Mouse (Mus musculus) embryo, embryonic 10.5 days (tissue): Measurements from ENCODE around the gene Col16a1.

Experiments
- DNase-seq: peaks from one replicate; pipeline ENCODE4 v3.0.0-alpha.2; 2015; ENCODE audit warnings: low spot score

The Col16a1 gene

DNA sequence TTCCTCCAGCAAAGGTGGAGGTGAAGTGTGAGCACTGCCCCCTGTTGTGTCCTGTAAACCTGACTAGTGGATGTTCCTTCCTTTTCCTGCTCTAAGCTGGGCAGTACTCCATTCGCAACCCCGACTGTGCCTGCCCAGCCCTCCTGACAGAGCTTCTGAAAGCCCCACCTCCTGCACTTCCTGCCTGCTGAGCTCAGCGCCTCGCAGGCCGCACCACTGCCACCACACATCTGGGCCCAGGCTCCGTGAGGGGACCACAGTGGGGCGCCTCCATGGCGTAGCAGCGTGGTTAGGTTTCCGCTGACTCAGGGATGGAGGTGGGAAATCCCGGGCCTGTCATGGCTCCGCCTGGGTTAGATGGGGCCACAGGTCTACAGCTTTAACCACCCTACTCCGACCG lies 2.0 kb upstream of the Col16a1 start:
- peak; percentile 43 for DNase-seq

DNA sequence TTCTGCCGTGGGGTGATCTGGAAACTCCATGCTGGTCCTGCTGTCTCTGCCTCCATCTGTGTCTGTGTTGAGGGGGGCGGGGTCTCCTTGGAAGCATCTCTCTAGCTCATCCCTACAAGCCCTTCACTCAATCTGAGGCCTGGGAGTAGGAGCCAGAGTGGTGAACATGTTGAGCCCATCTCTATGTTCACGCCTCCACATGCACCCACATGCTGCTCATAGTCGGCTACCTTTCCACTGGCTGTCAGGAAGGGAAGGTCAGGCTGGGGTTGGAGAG lies 501 bp downstream of the Col16a1 start:
- DNase-seq, result peak; percentile 41

DNA sequence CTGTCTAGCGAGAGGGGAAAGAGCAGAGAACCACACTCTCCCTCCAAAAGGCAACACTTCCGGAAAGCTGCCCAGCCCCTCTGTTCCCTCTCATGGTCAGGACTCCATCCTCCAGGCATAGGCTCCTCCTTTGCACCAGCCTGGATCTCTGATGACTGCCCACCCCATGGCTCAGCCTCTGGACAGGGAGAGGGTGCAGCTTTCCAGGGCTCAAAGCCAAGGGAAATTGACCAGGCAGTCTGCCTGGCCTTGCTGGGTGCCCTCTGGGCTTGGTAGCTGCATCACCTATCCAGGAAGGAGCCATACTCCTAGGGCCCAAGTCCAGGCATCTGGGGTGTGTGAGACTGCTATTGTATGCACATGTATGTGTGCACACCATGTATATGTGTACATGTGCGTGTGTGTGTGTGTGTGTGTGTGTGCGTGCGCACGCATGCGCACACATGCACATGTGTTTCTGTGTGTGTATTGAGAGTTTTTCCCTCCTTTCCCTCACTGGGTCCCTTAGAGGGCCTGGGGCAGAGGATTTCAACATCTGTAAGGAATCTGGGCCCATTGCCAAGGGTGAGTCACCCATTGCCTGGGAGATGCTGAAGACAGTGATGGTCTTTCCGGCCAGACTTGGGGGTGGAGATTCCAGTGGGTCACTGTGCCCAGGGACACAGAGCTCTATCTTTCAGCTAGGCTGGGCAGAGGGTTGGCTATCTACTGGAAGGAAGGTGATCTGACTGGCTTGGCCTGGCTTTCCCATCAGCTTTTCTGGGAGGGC lies 2.6 kb downstream of the Col16a1 start:
- DNase-seq, result no peak

DNA sequence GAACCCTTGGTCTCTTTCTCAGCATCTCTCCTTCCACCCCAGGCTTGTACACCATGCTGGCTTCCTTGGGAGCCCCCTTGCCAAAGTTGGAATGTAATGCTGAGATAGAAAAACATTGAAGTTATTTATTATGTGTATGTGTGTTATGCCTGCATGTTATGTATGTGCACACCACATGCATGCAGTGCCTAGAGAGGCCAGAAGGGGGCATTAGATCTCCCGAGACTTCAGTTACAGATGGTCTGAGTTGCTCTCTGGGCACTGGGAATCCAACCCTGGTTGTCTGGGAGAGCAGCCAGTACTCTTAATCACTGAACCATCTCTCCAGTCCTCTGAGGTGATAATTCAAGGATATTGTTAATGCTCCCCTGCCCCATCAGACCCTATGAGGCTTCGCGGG lies 4.6 kb downstream of the Col16a1 start:
- DNase-seq, result no peak

DNA sequence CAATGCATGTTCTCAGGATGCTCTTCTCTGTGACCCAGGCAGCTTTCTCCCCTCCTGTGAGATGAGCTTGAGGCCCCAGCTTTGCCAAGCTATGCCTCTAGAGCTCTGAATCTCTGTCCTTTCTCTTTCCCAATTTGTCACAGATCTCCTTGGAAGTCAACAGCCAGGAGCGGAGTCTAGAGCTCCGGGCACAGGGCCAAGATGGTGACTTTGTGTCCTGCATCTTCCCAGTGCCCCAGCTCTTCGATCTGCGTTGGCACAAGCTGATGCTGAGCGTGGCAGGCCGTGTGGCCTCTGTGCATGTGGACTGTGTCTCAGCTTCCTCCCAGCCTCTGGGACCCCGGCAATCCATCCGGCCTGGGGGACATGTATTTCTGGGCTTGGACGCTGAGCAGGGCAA lies 5.5 kb downstream of the Col16a1 start:
- DNase-seq, result no peak

DNA sequence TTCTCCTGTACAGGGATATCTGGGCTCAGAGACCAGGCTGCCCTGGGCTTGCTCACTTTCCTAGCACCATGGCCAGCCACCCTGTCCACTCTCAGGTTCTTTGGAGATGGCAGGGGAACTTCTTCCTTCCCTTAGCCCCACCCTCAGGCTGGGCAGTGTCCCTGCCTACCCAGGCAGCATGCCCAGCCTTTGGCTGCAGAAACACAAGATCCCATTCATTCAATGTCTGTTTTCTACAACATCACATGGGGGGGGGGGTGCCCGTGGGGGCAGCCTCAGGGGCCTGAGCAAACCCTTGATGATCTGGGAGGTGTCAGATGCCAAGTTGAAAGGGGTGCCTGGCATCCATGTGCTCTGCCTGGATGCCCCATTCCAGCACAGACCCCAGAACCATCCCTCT lies 7.1 kb downstream of the Col16a1 start:
- DNase-seq, result no peak

DNA sequence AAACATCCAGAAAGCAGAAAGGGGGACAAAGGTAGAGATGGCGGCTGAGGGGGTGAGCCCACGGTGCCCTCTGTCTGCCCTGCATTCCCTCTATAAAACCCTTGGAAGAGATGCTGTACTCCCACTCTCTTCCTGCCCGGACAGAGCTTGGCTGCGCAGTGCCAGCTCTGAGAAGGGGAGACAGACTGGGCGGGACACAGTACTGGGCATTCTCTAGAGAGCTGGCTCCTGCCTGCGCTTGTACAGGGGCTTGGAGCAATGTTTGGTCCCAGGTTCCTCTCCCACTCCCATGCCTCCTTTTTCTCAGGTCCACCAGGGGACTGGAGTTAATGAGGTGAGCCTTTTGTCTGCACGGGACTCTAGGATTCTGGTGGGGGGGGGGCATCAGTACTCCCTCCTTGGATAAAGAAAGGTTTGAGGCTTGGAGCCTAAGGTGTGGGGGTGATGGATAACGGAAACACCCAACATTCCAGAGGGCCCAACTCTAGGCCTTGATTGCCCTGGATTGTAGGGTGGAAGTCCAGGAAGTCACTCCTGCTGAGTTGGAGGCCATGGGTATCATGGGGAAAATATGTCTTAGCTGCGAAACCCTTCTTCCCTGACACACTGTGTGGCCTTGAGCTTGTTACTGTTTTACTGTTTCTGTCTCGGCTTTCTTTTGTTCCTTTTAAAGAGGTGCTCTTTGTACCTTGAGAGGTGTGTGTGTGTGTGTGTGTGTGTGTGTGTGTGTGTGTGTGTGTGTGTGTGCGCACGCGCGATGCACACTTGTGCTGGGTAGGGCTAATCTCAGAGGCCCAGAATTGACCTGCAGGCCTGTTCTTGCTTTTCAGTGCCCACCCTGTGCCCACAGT lies 7.7 kb downstream of the Col16a1 start:
- no peak for DNase-seq

DNA sequence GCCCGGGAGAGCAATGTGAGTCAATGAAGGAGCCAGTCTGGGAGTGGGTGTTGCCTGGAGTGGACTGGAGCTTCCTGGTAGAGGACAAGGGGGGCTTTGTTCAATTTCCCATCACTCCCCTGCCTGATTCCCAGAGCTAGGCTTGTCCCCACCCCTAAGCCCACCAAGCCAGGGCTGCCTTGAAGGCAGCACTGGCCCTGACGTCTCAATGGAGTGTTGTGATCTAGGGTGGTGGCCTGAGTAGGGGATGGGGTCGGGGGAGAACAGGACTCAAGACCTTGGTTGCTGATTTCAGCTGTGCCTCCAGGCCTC lies 8.3 kb downstream of the Col16a1 start:
- DNase-seq, result no peak

DNA sequence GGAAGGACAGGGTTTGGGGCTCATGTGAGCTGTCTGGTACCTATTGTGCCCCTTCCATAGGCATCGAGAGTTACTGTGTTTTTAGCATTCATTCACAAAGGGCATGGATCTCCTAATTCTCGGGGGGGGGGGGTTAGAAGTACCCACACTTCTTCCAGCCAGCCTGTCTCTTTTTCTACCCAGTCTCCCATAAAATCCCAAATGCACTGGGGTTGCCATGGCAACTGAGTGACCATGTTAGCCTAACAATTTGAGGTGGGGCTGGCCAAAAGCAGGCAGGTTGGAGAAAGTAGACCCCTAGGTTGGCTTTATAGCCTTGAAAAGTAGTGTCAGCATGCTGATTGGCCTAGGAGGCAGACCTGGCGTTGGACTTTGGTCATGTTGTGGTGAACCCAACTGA lies 8.8 kb downstream of the Col16a1 start:
- no peak for DNase-seq

DNA sequence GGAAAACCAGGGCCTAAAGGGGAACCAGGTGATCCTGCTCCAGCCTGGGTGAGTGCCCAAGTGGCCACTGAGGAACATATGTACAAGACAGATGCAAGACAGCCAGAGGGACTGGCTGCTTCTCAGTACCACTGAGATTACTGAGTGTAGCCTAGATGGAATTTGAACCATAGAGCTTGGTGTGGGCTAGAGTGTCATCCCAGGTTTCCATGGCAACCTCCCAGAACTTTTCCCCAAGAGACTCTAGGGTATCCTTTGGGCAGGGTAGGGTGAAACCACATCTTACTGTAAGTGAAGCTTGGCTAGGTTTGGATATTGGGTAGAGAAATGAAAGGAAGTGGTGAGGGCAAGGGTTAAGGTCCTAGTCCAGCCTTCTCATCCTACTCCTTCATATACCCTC lies 13.3 kb downstream of the Col16a1 start:
- DNase-seq, result no peak

DNA sequence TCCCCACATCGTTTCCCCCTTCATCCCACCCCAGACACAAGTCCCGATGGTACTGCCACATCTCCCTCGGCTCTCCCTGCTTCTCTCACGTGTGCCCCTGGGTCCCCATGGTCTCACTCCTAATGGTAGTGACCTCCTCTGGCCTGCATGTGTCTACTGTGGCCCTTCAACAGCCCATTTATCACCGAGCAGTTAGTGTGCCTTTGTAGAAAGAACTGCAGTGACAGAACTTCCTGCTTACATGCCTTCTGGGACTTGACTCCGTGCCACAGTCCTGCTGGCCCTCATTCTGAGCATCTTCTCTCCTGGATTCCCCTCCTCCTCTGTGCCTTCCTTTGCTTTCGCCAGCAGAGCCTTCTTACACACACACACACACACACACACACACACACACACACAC lies 15.6 kb downstream of the Col16a1 start:
- no peak for DNase-seq

DNA sequence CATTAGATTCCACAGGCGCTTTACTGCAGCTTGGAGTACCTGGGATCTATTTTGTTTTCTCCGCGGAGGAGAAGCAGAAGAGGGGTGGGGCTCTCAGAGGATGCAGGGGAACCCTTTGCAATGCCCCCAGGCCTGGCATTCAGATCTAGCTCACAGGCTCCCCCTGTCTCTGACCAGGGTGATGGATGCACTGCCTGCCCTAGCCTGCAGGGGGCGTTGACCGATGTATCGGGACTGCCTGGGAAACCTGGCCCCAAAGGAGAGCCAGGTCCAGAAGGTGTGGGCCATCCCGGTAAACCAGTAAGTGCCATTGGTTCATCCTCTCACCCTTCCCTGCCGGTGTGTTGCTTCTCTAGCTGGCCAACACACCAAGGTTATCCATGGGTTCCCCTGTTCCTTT lies 19.2 kb downstream of the Col16a1 start:
- no peak for DNase-seq

DNA sequence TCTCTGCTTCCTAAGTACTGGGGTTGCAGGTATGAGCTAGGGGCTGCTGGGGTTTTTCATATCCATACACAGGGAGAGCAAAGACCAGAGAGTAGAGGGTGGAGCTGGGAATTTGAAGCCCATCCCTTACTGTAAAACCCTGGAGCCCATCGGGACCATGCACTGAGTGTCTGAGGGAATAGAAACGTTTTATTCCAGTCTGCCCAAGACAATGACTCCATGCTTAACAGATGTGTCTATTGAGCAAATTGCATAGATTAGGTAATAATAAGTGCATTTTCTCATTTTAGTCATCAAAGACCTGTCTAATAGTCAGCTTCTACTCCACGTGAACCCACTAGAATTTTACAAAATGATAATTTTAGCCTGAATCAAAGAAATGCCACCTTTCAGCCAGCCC lies 22.9 kb downstream of the Col16a1 start:
- DNase-seq, result no peak

DNA sequence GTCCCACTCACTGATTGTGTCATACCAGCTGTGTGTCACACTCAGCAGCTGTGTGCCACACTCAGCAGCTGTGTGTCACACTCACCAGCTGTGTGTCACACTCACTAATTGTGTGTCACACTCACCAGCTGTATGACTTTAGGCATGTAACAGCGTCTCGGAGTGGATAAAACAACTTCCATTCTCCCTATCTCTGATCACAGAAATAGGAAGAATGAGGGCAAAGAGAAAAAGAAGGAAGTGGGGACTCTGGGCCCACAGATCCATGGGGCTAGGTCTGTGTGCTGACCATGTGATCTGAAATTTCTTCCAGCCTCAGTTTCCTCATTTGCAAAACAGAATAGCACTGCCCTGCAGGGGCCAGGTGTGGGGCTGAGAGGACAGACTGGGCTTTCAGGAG lies 24.1 kb downstream of the Col16a1 start:
- no peak for DNase-seq

DNA sequence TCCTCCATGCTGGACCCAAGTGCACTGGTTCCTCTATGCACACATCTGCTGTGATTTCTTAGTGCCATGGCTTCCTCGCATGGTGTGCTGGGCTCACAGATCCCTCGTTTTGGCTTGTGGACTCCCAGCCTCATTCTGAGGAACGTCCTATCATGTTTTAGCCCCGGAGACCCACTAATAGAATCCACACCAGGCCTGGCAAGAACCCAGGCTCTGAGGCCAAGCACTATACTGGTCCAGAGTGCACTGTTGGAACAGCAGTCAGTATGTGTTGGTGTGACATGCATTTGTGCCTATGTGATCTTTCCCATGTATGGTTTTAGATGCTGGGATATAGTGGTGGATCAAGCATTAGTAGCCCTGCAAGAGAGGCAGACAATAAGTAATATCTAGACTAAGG lies 25.7 kb downstream of the Col16a1 start:
- DNase-seq, result no peak

DNA sequence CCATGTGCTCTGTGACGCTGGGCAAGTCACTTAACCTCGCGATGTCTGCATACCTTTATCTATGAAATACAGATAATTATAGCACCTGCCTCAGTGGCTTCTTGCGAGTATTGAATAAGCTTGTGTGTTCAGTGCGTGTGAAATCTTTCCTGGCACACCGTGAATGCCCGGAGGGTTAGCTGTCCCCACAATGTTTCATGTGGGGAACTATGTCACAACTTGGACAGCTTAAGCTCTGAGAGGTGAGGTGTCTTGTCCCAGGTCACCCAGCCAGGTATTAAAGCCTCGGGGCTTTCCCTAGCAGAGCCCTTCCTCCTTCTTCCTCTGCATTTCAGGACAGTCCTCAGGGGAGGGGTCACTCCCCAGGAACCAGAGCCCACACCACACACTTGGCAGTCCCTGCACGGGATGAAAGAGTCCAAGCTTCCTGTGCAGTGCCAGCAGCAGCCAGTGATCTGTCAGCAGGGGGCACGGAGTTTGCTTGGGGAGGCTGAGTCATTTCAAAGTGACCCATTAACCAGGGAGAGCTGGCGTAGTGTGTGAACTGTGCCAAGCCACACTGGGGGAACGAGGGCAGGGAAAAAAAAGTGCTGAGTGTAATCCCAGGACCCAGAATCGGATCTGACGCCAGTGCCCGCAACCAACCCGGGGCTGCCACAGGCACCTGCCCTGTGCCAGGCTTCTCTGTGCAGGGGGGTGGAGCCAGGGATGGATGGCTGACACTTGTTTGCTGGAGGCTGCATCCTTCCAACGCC lies 27.3 kb downstream of the Col16a1 start:
- no peak for DNase-seq

DNA sequence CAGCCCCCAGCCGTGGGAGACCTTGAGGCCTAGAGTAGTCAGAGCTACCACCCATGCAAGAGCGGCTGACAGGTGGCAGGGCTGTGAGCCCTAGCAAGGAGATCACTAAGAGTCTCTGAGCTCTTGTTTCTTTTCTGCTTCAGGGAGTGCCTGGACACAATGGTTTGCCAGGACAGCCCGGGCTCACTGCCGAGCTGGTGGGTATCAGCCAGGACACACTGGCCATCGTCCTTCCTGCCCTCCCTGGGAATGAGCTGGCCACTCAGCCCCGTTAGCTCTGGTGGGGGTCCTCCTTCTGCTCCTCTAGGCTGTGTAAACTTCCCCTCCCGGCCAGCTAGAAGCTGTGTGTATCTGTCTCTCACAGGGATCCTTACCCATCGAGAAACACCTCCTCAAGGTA lies 29.2 kb downstream of the Col16a1 start:
- DNase-seq, result no peak

DNA sequence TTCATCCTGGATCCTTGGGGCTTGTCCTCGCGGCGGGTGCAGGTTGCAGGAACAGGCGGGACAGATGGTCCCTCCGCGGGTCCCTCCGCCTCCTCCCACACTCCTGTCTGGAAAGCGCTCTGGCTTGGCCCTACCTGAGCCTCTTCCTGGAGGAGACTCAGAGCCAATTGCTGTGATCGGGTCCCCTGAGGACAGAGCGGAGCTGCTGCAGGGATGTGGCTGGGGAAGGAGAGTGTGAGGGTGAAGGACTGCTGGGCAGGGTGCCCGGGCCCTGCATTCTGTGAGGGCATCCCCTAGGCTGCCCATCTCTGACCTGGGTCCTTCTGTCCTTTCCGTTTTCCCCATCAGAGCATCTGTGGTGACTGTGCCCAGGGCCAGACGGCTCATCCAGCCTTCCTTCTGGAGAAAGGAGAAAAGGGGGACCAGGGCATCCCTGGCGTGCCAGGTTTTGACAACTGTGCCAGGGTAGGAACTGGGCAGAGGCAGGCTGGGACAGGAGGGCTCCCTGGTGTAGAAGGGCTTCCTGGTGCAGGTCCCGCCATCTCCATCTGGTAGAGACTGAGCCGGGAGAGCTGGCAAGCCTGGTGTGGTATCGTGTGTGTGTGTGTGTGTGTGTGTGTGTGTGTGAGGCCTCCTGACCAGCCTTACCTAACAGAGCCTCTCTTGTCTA lies 31.3 kb downstream of the Col16a1 start:
- DNase-seq, result no peak

DNA sequence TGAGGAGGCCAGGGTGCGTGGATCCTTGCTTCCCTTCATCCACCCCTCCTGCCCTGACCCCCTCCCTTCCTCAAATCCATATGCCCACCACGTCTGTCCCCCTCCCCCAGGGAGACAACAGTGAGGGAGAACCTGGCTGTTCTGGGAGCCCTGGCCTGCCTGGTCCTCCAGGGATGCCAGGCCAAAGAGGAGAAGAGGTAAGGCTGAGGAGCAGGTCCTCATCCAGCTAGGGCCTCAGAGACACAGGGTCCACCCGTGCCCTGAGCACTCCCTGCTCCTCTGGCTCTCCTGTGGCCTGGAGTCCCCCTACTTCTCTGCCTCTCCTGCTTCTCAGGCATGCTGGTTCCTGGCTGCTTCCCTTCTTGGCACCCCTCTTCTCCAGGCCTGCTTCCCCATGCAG lies 31.9 kb downstream of the Col16a1 start:
- no peak for DNase-seq

DNA sequence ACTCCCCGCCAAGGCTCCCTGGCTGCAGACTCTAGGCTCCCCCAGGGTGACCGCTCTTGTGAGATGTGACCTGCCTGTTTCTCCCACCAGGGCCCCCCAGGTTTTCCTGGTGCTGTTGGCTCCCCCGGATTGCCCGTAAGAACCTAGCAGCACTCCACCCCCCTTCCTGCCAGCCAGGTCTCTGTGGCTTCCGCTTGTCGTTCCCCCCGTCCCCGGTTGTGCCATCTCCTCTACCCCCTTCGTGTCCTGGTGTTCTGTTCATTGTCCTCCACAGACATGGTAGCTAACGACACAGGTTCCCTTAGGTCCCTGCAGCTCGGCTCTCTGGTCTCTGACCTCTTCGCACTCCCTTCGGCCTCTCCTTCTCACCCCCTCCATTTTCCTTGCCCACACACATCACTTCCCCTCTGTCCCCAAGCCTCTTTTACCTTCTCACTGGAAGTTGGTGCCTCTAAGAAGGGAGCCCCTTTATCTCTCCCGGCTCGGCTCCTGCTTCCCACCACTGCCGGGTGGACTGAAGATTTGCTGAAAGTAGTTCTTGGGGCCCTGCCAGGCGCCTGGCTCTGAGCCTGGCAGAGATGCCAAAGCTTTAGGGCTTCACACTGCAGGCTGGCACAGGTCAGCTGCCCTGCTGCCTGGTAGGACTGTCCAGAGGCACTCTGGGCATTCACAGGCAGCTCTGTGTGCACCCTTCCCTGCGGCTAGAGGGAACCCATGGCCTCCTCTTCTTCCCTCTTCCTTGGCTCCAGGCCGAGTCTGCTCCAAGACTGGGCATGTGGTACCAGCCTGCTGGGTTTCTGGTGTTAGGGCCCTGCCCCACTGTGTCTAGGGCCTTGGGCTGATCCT lies 33.9 kb downstream of the Col16a1 start:
- DNase-seq, result no peak

DNA sequence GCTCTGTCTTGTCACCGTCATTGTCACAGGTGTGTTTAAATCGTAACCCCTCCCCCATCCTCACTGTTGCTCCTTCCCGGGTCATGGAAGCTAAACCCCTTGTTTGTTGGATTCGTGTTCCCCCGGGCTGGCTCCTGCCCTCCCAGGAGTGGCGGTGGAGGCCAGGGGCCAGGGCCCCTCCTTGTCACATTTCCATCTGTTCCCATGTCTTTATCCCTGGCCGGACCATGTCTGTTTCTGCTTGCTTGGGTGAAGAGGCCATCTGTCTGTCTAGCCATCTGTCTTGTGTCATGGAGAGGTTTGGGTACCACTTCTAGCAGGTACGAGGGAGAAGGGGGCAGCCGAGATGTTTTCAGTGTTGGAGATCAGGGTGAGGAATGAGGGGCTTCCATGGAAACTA lies 34.6 kb downstream of the Col16a1 start:
- DNase-seq, result no peak
